Mouse (Mus musculus): ENCODE measurements around the gene Rdh5. TPM values are rescaled to one million over a fixed set of nuclear protein-coding genes. Genes with fewer than 3 reads are reported as not detected.

The Rdh5 gene
- polyA plus RNA-seq, 1 experiment from 2014 or later: 13.6 TPM

DNA sequence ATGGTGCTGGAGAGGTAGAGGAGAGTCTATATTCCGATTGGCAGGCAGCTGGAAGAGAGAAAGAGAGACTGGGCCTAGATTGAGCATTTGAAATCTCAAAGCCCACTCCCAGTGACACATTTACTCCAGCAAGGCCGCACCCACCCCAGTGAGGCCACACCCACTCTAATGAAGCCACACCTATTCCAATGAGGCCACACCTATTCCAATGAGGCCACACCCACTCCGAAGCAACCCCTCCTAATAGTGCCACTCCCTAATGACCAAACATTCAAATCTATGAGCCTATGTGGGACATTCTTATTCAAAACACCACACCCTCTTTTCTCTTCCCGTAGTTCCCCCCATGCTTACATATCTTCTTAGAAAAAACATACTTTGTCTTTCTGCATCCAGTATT lies 24.8 kb upstream of the Rdh5 start:
- WGBS: 92% methylated on average over 4 of the region's 4 CpGs

GRCm38 (mm10) chr10:128945675-128946074 lies 23.0 kb upstream of the Rdh5 start:
- no peaks in the 10 kb centered on the region for H3K27me3 ChIP-seq (ENCODE audit: control insufficient read depth, insufficient read depth, low read depth, low read length)
- H3K27ac ChIP-seq (ENCODE audit: low read length): no peak overlapping the region
- no peak overlapping the region for H3K4me3 ChIP-seq (ENCODE audit: low read depth, low read length)
- H3K36me3 ChIP-seq (ENCODE audit: control insufficient read depth, insufficient read depth, low read length): no peaks in the 10 kb centered on the region
- 17% methylated on average over 3 of the region's 3 CpGs for WGBS
- H3K4me1 ChIP-seq (ENCODE audit: control insufficient read depth, insufficient read depth, low read length): no peaks in the 10 kb centered on the region
- no peak overlapping the region for H3K9ac ChIP-seq (ENCODE audit: low read depth, low read length)
- no peak for ATAC-seq
- H3K4me2 ChIP-seq (ENCODE audit: low read length): no peak overlapping the region
- H3K9me3 ChIP-seq (replicated peaks; ENCODE audit: control insufficient read depth, low read length, poor library complexity, severe bottlenecking): no peaks in the 10 kb centered on the region

More for the DNA sequence above, 24.8 kb upstream of the Rdh5 start:
- Histone ChIP-seq H3K4me3 (ENCODE audit: low read depth, low read length) (no peak overlapping the region), H3K27me3 (ENCODE audit: control insufficient read depth, insufficient read depth, low read depth, low read length) (no peaks in the 10 kb centered on the region), H3K4me1 (ENCODE audit: control insufficient read depth, insufficient read depth, low read length) (no peaks in the 10 kb centered on the region), H3K36me3 (ENCODE audit: control insufficient read depth, insufficient read depth, low read length) (no peaks in the 10 kb centered on the region), H3K9ac (ENCODE audit: low read depth, low read length) (no peak overlapping the region), H3K27ac (ENCODE audit: low read length) (no peak overlapping the region), H3K9me3 (replicated peaks; ENCODE audit: control insufficient read depth, low read length, poor library complexity, severe bottlenecking) (no peaks in the 10 kb centered on the region), H3K4me2 (ENCODE audit: low read length) (no peak overlapping the region)
- ATAC-seq: no peak

- H3K9ac ChIP-seq (ENCODE audit: low read depth, low read length): no peak overlapping the region
- H3K36me3 ChIP-seq (ENCODE audit: control insufficient read depth, insufficient read depth, low read length): no peaks in the 10 kb centered on the region
- ATAC-seq: no peak
- H3K27ac ChIP-seq (ENCODE audit: low read length): no peak overlapping the region
- H3K4me1 ChIP-seq (ENCODE audit: control insufficient read depth, insufficient read depth, low read length): no peaks in the 10 kb centered on the region
- WGBS: 85% methylated on average over 10 of the region's 10 CpGs
- H3K4me3 ChIP-seq (ENCODE audit: low read depth, low read length): no peak overlapping the region
- no peak overlapping the region for H3K4me2 ChIP-seq (ENCODE audit: low read length)
- H3K27me3 ChIP-seq (ENCODE audit: control insufficient read depth, insufficient read depth, low read depth, low read length): peaks cover 8% of the 10 kb centered on the region; the same call in 1 of the 2 replicates
- no peaks in the 10 kb centered on the region for H3K9me3 ChIP-seq (replicated peaks; ENCODE audit: control insufficient read depth, low read length, poor library complexity, severe bottlenecking)
Observed at GRCm38 (mm10) chr10:128940475-128941061, 17.9 kb upstream of the Rdh5 start.

GRCm38 (mm10) chr10:128938974-128939373 lies 16.3 kb upstream of the Rdh5 start:
- H3K27ac ChIP-seq (ENCODE audit: low read length): no peak overlapping the region
- no peak for ATAC-seq
- no peaks in the 10 kb centered on the region; the same call in 1 of the 2 replicates for H3K4me1 ChIP-seq (ENCODE audit: control insufficient read depth, insufficient read depth, low read length)
- 59% methylated on average over 5 of the region's 5 CpGs for WGBS
- H3K27me3 ChIP-seq (ENCODE audit: control insufficient read depth, insufficient read depth, low read depth, low read length): peaks cover 14% of the 10 kb centered on the region
- H3K4me2 ChIP-seq (ENCODE audit: low read length): no peak overlapping the region
- no peaks in the 10 kb centered on the region for H3K9me3 ChIP-seq (replicated peaks; ENCODE audit: control insufficient read depth, low read length, poor library complexity, severe bottlenecking)
- H3K9ac ChIP-seq (ENCODE audit: low read depth, low read length): no peak overlapping the region
- H3K4me3 ChIP-seq (ENCODE audit: low read depth, low read length): no peak overlapping the region
- no peaks in the 10 kb centered on the region for H3K36me3 ChIP-seq (ENCODE audit: control insufficient read depth, insufficient read depth, low read length)

DNA sequence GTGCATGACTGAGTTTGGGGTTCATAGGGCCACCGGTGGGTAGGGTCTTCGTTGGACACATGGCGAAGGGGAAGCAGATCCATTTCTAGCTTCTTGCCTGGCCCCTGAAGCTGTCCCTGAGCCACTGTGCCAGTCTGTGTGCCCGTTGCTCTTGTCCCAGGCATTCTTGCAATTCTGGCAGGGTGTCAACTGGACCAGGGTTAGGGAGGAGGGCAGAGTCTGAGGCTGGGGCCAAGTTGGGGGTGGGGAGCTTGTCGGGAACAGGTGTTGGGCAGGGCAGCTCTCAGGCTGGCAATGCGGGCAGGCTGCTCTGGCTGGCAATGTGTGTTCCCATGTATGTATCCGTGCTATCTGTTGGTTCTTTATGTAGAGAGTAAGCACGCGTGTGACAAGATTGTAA lies 15.8 kb upstream of the Rdh5 start:
- ATAC-seq: no peak
- Histone ChIP-seq H3K9ac (ENCODE audit: low read depth, low read length) (no peak overlapping the region), H3K4me3 (ENCODE audit: low read depth, low read length) (no peak overlapping the region), H3K9me3 (replicated peaks; ENCODE audit: control insufficient read depth, low read length, poor library complexity, severe bottlenecking) (no peaks in the 10 kb centered on the region), H3K27ac (ENCODE audit: low read length) (no peak overlapping the region), H3K36me3 (ENCODE audit: control insufficient read depth, insufficient read depth, low read length) (no peaks in the 10 kb centered on the region), H3K4me1 (ENCODE audit: control insufficient read depth, insufficient read depth, low read length) (peaks cover 3% of the 10 kb centered on the region; the same call in 1 of the 2 replicates), H3K27me3 (ENCODE audit: control insufficient read depth, insufficient read depth, low read depth, low read length) (peaks cover 14% of the 10 kb centered on the region), H3K4me2 (ENCODE audit: low read length) (no peak overlapping the region)
- WGBS: 80% methylated on average over 9 of the region's 9 CpGs

DNA sequence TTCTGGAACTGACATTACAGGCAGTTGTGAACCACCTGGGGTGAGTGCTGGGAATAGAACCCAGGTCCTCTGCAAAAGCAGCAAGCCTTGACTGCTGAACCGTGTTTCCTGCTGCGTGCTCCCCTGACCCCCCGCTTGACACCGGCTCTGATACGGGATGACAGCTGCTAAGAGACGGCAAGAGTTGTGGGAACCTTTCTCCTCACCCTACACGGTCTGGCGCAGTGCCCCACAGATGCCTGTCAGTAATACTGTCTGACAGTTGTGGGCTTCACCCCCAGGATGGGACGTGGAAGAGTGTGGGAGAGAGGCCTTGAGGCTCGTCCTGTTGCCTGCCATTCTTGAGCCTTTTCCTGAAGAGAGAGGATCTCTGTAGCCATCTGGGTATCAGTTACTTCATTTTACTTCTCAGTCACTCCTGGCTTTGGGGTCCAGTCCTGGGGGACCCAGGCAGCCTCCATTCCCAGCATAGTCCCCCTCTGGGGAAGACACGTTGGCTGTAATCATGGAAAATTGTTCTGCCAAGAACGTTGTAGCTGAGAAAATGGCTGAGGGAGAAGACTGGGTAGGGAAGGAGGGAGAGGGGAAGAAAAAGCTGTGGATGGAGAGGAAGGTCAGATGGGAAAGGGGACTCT lies 15.2 kb upstream of the Rdh5 start:
- WGBS: 73% methylated on average over 12 of the region's 12 CpGs
- H3K4me1 ChIP-seq (ENCODE audit: control insufficient read depth, insufficient read depth, low read length): peaks cover 7% of the 10 kb centered on the region; the same call in 1 of the 2 replicates
- H3K27me3 ChIP-seq (ENCODE audit: control insufficient read depth, insufficient read depth, low read depth, low read length): peaks cover 18% of the 10 kb centered on the region
- no peak overlapping the region for H3K9ac ChIP-seq (ENCODE audit: low read depth, low read length)
- no peaks in the 10 kb centered on the region for H3K36me3 ChIP-seq (ENCODE audit: control insufficient read depth, insufficient read depth, low read length)
- no peaks in the 10 kb centered on the region for H3K9me3 ChIP-seq (replicated peaks; ENCODE audit: control insufficient read depth, low read length, poor library complexity, severe bottlenecking)
- no peak overlapping the region for H3K4me3 ChIP-seq (ENCODE audit: low read depth, low read length)
- no peak for ATAC-seq
- H3K4me2 ChIP-seq (ENCODE audit: low read length): no peak overlapping the region
- no peak overlapping the region for H3K27ac ChIP-seq (ENCODE audit: low read length)

GRCm38 (mm10) chr10:128935826-128936440 lies 13.2 kb upstream of the Rdh5 start:
- WGBS: 85% methylated on average over 8 of the region's 8 CpGs
- H3K27ac ChIP-seq (ENCODE audit: low read length): no peak overlapping the region
- H3K4me2 ChIP-seq (ENCODE audit: low read length): no peak overlapping the region
- no peaks in the 10 kb centered on the region for H3K36me3 ChIP-seq (ENCODE audit: control insufficient read depth, insufficient read depth, low read length)
- 0 out of 2 replicates have a peak, but pooled peaks have one; percentile 21 for ATAC-seq
- peaks cover 30% of the 10 kb centered on the region for H3K27me3 ChIP-seq (ENCODE audit: control insufficient read depth, insufficient read depth, low read depth, low read length)
- H3K4me1 ChIP-seq (ENCODE audit: control insufficient read depth, insufficient read depth, low read length): peaks cover 7% of the 10 kb centered on the region; the same call in 1 of the 2 replicates
- H3K9ac ChIP-seq (ENCODE audit: low read depth, low read length): no peak overlapping the region
- H3K4me3 ChIP-seq (ENCODE audit: low read depth, low read length): no peak overlapping the region
- no peaks in the 10 kb centered on the region for H3K9me3 ChIP-seq (replicated peaks; ENCODE audit: control insufficient read depth, low read length, poor library complexity, severe bottlenecking)

- no peaks in the 10 kb centered on the region for H3K36me3 ChIP-seq (ENCODE audit: control insufficient read depth, insufficient read depth, low read length)
- peaks cover 7% of the 10 kb centered on the region; the same call in 1 of the 2 replicates for H3K4me1 ChIP-seq (ENCODE audit: control insufficient read depth, insufficient read depth, low read length)
- H3K4me3 ChIP-seq (ENCODE audit: low read depth, low read length): no peak overlapping the region
- H3K9me3 ChIP-seq (replicated peaks; ENCODE audit: control insufficient read depth, low read length, poor library complexity, severe bottlenecking): no peaks in the 10 kb centered on the region
- H3K9ac ChIP-seq (ENCODE audit: low read depth, low read length): no peak overlapping the region
- H3K4me2 ChIP-seq (ENCODE audit: low read length): peak overlapping the region; percentile 12; the same call in 1 of the 2 replicates
- H3K27ac ChIP-seq (ENCODE audit: low read length): no peak overlapping the region
- H3K27me3 ChIP-seq (ENCODE audit: control insufficient read depth, insufficient read depth, low read depth, low read length): peaks cover 30% of the 10 kb centered on the region
- ATAC-seq: no peak
- 60% methylated on average over 7 of the region's 7 CpGs for WGBS
Observed at GRCm38 (mm10) chr10:128934997-128935787, 12.5 kb upstream of the Rdh5 start.

All from midbrain, embryonic 16.5 days (tissue).